Mouse (Mus musculus) heart, adult 2 months (tissue): ENCODE results near the gene Ctsw. TPM values are rescaled to one million over a fixed set of nuclear protein-coding genes. Genes with fewer than 3 reads are reported as not detected.
"Not testable (repeated sequence)": the region's sequence is repeated elsewhere in the genome, so short reads cannot be mapped to it uniquely, and the experiment has no call there.

ENCODE experiments used
- DNase-seq, 2 experiments: peaks; one replicate each; pipeline ENCODE4 v3.0.0; 2021
- H3K27ac ChIP-seq: fragments of 200-600 bp; 2 replicates; pipeline ENCODE4 v1.8.1; 2022
- H3K27me3 ChIP-seq: fragments of 200-500 bp; 2 replicates; pipeline ENCODE4 v1.6.1; 2012; ENCODE audit warnings: mild to moderate bottlenecking, low read length, inconsistent platforms, mixed read lengths; ENCODE audit not compliant: control insufficient read depth, insufficient read depth
- H3K36me3 ChIP-seq: fragments of 200-500 bp; 2 replicates; pipeline ENCODE4 v1.6.1; 2012; ENCODE audit warnings: low read length, inconsistent platforms; ENCODE audit not compliant: control insufficient read depth, insufficient read depth
- H3K4me1 ChIP-seq: fragments of 200-500 bp; 2 replicates; pipeline ENCODE4 v1.6.1; 2011; ENCODE audit warnings: low read length; ENCODE audit not compliant: control insufficient read depth, insufficient read depth
- H3K4me3 ChIP-seq: fragments of 200-600 bp; 2 replicates; pipeline ENCODE4 v1.8.1; 2022
- H3K79me2 ChIP-seq: fragments of 200-500 bp; replicated peaks from 2 replicates; pipeline ENCODE4 v1.6.1; 2012; ENCODE audit warnings: mild to moderate bottlenecking, inconsistent platforms, low read length, moderate library complexity, mixed read lengths; ENCODE audit not compliant: control insufficient read depth, insufficient read depth
- H3K9ac ChIP-seq: fragments of 200-500 bp; 2 replicates; pipeline ENCODE4 v1.6.1; 2012; ENCODE audit warnings: low read depth, mild to moderate bottlenecking, control low read depth, inconsistent platforms, low read length, mixed read lengths
- CTCF ChIP-seq: fragments of 200-600 bp; IDR thresholded peaks from 2 replicates; pipeline ENCODE4 v1.8.1; 2022; ENCODE audit warnings: antibody characterized with exemption, mild to moderate bottlenecking, moderate library complexity
- EP300 ChIP-seq: fragments of 200-500 bp; IDR thresholded peaks from 2 replicates; pipeline ENCODE4 v1.6.1; 2011; ENCODE audit warnings: low read depth, low read length, control low read depth; ENCODE audit not compliant: insufficient read depth
- POLR2A ChIP-seq: fragments of 200-500 bp; IDR thresholded peaks from 2 replicates; pipeline ENCODE4 v1.6.1; 2011; ENCODE audit warnings: mild to moderate bottlenecking, low read depth, low read length, control low read depth; ENCODE audit not compliant: insufficient read depth
- WGBS: fragments of 180-500 bp; shearing (Covaris S2); methylation state at CpG from one replicate; pipeline ENCODE4 v1.1.7; 2018; 5-methylcytosine and 5-hydroxymethylcytosine counted together
- intact Hi-C: fragments of 180-260 bp; cut with DNase I; formaldehyde crosslinking; loops from one replicate; pipeline ENCODE4 v1.15.1; 2025
- polyA plus RNA-seq: library from polyadenylated mRNA; depleted of rRNA; stranded (reverse); fragments of >200 nt; gene quantifications from 2 replicates; pipeline ENCODE4 v1.2.3, GENCODE M21; 2012
- total RNA-seq, 2 experiments: library from RNA; stranded (reverse); gene quantifications; 2 replicates each; pipeline ENCODE4 v1.2.3; 2021

Ctsw gene
- total and polyA plus RNA-seq, 3 experiments, result 0.32 to 2.0 (median 0.42) TPM

DNA sequence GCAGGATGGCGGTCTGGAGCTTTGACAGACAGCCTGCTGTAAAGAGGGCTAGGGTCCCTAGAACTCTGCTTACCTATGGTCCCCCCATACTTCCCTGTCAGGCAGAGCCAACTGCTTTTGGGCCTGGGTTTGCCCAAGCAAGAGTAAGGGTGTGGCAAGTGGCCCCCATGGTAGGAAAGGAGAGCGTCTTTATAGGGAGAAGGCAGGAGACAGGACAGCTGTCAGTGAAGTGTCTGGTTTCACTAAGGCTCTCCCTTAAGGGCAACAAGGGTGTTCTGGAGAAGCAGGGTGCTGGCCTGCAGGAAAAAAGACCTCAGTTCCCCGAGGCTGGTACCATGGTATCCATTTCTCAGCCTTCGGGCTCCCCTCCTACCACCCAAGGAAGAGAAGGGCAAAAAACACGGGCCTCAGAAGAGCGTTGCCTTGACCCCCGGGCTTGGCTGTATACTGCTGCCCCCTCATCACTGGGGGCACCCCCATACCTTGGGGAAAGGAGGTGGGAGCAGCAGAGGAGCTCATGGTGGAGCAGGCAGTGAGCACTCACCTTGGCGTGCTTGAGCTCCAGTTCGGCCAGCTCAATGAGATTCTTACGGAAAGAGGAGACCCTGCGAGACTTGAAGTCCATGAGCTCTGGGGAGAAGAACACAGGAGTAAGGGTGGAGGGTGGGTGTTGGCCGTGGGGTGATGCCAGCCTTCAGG, 27.2 kb upstream of the Ctsw start:
- TF ChIP-seq POLR2A (no peak), EP300 (no peak), CTCF (no peak)
- no peak overlapping the region for H3K27ac ChIP-seq
- no peaks in the 10 kb centered on the region for H3K4me1 ChIP-seq
- DNase-seq, result no peak
- no peaks in the 10 kb centered on the region for H3K27me3 ChIP-seq
- intact Hi-C loops, result no loop called here
- H3K4me3 ChIP-seq, result no peak overlapping the region
- no peak overlapping the region for H3K9ac ChIP-seq
- H3K36me3 ChIP-seq, result peaks cover 14% of the 10 kb centered on the region
- 79% methylated on average over 12 of the region's 12 CpGs for WGBS
- H3K79me2 ChIP-seq, result 0 out of 2 replicates have a peak, but pooled peaks cover 5% of the 10 kb centered on the region

DNA sequence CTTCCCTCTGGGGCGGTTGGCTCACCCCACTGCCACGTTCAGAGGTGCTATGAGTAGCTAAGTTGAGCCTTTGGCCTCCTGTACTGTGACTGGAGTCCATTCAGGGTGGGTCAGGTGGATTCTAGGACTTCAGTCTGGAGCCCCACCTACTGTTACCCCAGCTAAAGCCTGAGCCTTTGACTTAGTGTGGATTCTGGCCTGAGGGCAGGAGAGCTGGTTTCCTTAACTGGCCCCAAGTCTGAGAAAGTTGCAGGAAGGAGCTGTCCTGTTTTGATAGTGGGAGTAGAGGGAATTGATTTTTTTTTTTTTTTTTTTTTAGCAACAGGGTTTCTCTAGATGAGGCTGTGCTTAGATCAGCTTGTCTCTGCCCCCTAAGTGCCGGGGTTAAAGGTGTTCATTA, 26.0 kb upstream of the Ctsw start:
- intact Hi-C loops, result no loop called here
- no peaks in the 10 kb centered on the region for H3K27me3 ChIP-seq
- no peak overlapping the region for H3K4me3 ChIP-seq
- H3K36me3 ChIP-seq, result peaks cover 14% of the 10 kb centered on the region
- 77% methylated on average over 3 of the region's 3 CpGs for WGBS
- no peak for TF ChIP-seq CTCF
- TF ChIP-seq EP300, result no peak
- no peak for TF ChIP-seq POLR2A
- H3K4me1 ChIP-seq, result no peaks in the 10 kb centered on the region
- H3K27ac ChIP-seq, result no peak overlapping the region
- no peak overlapping the region for H3K9ac ChIP-seq
- 0 out of 2 replicates have a peak, but pooled peaks cover 5% of the 10 kb centered on the region for H3K79me2 ChIP-seq
- DNase-seq, result no peak

DNA sequence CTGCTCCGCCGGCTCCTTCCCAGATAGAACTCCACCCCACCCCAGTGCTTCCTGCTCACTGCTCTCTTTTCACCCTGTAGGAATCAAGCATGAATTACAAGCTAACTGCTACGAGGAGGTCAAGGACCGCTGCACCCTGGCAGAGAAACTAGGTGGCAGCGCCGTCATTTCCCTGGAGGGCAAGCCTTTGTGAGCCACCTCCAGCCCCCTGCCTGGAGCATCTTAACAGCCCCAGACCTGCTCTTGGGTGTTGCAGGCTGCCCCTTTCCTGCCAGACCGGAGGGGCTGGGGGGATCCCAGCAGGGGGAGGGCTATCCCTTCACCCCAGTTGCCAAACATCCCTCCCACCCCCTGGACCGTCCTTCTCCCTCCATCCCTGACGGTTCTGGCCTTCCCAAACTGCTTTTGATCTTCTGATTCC, 25.0 kb upstream of the Ctsw start:
- H3K36me3 ChIP-seq, result peaks cover 14% of the 10 kb centered on the region
- intact Hi-C loops, H3K27me3 ChIP-seq, H3K4me3 ChIP-seq, H3K27ac ChIP-seq, H3K9ac ChIP-seq, H3K79me2 ChIP-seq, H3K4me1 ChIP-seq: not testable (repeated sequence)
- peak in 1 of 2 experiments; percentile 20 for DNase-seq
- 46% methylated on average over 9 of the region's 9 CpGs for WGBS

DNA sequence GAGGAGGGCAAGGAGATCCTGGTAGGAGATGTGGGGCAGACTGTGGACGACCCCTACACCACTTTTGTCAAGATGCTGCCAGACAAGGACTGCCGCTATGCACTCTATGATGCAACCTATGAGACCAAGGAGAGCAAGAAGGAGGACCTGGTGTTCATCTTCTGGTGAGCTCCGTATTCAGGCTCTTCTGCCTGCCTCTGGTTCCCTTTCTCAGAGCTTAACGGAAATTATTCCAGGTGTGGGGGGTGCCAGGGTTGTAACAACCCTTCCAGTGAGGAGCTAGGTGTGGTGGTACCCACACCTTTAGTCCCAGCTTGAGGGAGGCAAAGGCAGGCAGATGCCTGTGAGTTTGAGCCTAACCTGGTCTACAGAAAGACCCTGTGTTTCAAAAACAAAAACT, 24.3 kb upstream of the Ctsw start:
- Histone ChIP-seq H3K36me3 (peaks cover 14% of the 10 kb centered on the region), H3K4me1 (no peaks in the 10 kb centered on the region; the same call in 1 of the 2 replicates), H3K27me3 (no peaks in the 10 kb centered on the region), H3K4me3 (no peak overlapping the region), H3K27ac (no peak overlapping the region), H3K9ac (no peak overlapping the region), H3K79me2 (0 out of 2 replicates have a peak, but pooled peaks cover 5% of the 10 kb centered on the region)
- TF ChIP-seq CTCF, result no peak
- TF ChIP-seq POLR2A, result no peak
- no peak for TF ChIP-seq EP300
- 58% methylated on average over 4 of the region's 4 CpGs for WGBS
- intact Hi-C loops, result no loop called here
- DNase-seq, result peak in 1 of 2 experiments; percentile 18

DNA sequence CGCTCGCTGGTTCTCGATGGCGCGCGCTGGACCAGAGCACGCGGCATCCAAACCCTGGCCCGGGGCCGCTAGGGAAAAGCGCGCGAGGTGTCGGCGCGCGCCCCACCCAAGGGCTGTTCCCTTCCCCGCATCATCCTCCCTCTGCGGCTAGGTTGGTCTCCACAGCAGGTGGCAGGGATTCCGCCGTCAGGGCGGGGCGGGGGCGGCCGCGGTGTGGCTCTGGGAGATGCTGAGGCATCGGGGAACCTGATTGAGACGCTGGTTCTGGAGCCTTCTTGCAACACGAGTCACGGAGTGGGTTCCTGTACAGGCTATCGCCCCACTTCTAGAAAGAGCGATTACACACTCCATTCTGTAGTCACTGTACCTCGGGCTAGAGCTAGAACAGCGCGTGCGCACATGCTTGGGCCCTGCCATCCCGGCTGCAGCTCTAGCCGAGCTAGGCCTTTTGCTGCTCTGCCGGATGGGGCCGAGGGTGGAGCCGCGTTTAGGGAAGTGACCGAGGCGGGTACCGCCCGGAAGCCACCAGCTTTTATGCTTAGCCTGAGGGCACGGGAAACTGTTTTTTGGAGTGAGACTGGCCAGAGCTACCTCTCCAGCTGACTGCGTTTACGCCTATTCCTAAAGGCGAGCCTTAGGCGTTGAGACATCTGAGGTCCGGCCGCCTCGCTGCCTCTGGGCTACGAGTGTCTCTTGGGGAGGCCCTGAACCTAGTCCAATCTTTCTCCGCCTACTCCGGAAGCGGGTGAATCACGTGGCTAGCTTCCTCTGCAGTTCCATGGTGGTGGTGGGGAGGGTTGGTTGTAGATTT, 22.8 kb upstream of the Ctsw start:
- TF ChIP-seq POLR2A (peak; percentile 94), EP300 (peak; percentile 43; the same call in 1 of the 2 replicates), CTCF (no peak)
- intact Hi-C loops, result loop anchor here (2.0 kb wide), 1 partner anchor 20 kb away; the partner anchor contains the start of gene Snx32
- Histone ChIP-seq H3K27me3 (no peaks in the 10 kb centered on the region), H3K79me2 (0 out of 2 replicates have a peak, but pooled peaks cover 5% of the 10 kb centered on the region), H3K36me3 (peaks cover 14% of the 10 kb centered on the region), H3K27ac (peak overlapping the region; percentile 98), H3K4me1 (peaks cover 2% of the 10 kb centered on the region; the same call in 1 of the 2 replicates), H3K4me3 (peak overlapping the region; percentile 91), H3K9ac (peak overlapping the region; percentile 88)
- WGBS, result under 1% methylated on average over 59 of the region's 59 CpGs
- peak; percentile 91 to 93 for DNase-seq
